Mouse (Mus musculus) gonadal fat pad, adult 2 months (tissue): ENCODE results near the gene 1700122O11Rik. TPM values are rescaled to one million over a fixed set of nuclear protein-coding genes. Genes with fewer than 3 reads are reported as not detected.

Experiments
- DNase-seq: peaks from one replicate; pipeline ENCODE4 v3.0.0-alpha.2; 2012; ENCODE audit warnings: low read depth
- polyA plus RNA-seq: library from polyadenylated mRNA; depleted of rRNA; stranded (reverse); fragments of >200 nt; gene quantifications from 2 replicates; pipeline ENCODE4 v1.2.3, GENCODE M21; 2012; rRNA removed

The 1700122O11Rik gene
- not detected in 2 replicates for polyA plus RNA-seq

DNA sequence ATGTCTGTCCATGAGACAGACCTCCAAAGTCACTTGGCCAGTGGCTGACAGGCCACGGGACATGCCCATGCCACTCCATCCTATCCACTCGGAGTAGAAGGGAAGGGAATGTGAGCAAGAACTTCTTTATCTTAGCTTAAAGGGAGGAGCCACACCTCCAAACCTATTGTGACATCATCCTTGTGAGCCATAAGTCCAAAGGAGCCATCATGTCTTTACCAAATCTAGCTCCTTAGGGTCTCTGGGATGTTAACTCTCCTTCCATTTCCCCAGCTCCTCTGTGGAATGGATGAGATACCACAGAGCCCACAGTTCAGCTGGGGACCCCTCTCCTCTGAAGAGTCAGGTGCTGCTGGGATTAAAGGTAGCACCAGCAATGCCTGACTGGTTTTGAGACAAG lies at the start of gene 1700122O11Rik:
Gene 1700122O11Rik, minus strand, starts transcription at position 101 of the 400 bp plus-strand sequence.
- DNase-seq: no peak

DNA sequence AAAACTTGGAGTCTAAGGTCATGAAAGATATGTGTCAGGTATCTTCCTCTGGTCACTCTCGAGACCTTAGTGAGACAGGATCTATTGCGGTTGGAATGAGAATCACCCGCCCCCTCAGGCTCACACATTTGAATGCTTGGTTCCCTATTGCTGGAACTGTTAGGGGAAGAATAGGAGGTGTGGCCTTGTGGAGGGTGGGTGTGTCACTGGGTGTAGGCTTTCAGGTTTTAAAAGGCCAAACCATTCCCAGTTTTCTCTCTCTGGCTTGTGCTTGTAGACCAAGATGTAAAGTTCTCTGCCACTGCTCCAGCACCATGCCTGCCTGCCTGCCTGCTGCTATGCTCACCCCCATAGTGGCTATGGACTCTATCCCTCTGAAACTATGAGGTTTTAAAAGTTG lies 42.5 kb upstream of the 1700122O11Rik start:
- DNase-seq: no peak

DNA sequence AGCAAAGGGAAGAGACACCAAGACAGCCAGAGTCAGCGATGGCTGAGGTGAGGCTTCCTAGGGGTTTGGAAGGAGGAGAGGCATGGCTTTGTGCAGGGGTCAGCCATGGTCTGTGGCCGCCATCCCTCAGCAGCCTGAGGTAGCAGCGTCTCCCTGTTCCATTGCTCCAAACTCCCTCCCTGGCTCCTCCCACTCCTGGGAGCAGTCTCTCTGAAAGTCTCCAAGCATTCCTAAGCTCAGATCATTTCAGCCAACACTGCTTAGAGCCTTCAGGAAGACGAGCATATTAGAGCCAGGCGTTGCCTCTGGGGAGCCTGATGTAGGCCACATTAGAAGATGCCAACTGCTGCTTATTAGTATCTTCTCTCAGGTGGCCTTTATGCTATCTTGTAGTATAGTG lies 29.6 kb upstream of the 1700122O11Rik start:
- DNase-seq: no peak

DNA sequence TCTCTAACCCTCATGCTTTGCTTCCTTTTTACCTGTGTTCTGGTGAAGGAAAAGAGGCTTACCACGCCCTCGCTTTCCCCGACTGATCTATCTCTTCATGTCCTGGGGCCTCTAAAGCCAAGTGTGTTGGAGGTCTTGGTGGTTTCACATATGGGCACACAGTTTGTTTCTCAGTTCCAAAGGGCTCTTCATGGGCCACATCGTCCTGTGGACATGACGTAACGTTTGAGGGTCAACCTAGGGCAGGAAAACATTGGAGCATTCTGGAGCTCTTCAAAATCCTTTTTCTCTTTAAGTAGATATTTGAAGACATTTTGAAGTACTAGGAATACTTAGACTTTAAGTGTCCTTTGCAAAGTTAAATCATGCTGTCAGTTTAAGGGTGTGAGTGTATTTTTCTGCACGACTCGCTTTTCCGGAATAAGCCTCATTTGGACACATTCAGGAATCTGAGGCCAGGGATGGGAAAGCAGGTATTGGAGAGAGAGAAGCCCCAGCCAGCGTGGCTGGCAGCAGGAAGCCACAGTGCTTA lies 29.1 kb upstream of the 1700122O11Rik start:
- no peak for DNase-seq

DNA sequence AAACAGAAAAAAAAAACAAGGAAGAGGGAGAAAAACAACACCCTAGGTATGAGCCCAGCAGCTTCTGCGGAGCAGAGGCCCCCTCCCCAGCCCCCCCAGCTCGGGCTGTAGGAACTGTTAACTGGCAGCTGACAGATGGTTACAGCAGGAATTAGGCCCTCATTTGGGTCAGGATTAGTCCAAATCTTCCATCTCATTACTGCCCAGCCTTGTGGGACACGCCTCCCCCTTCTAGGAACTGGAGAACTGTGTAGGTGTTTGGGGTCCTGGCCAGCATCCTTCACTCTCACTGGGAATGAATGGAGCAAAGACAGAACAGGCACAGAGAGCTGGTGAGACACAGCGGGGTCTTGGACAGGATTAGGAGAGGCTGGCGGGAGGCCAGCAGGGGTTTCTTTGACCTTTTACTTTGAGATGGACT lies 27.0 kb upstream of the 1700122O11Rik start:
- no peak for DNase-seq

DNA sequence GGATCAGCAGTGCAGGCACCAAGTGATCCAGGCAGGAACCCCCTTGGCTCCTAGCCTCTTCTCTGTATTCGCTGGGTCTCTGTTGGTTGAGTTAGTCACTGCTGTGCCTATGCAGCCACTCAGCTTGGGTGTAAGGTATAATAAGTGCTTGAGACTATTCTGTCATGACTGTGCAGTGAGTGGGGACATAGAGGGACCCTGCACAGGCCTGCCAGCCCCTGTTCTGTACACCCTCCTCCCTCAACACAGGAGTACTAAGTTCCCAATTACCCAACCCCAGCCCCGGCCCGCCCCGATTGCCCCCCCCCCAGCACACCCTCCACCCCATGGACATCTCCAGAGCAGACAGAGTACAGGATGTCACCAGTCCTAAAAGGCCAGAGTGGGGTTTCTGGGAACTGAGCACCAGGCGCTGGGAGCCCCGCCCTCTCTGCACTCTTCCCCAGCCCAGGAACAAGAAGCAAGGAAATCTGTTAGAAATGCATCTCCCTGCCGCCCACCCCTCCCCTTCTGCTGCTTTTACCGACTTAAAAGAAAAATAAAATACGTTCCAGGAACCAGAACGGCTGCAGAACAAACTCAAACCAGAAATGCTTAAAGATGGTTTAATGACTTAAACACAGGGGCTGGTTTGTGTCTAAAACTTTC lies 26.2 kb upstream of the 1700122O11Rik start:
- no peak for DNase-seq

DNA sequence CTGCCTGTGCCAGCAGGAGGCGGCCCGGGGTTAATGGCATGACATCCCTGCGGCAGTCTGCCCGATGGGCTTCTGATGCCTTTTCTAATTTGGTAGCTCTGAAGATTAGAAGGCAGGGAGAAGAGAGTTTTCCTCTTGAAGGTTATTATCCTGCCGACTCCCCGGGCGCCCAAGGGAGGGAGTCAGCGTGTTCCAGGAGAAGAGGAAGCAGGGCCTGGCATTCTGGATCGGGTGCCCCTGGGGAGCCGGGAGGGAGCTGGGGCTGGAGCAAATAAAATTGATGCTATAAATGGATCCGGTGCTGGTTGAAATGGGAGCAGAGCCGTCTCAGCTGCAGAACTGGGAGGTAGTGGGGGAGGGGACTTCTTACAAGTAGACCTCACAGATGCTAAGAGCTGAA lies 19.3 kb upstream of the 1700122O11Rik start:
- DNase-seq: no peak

DNA sequence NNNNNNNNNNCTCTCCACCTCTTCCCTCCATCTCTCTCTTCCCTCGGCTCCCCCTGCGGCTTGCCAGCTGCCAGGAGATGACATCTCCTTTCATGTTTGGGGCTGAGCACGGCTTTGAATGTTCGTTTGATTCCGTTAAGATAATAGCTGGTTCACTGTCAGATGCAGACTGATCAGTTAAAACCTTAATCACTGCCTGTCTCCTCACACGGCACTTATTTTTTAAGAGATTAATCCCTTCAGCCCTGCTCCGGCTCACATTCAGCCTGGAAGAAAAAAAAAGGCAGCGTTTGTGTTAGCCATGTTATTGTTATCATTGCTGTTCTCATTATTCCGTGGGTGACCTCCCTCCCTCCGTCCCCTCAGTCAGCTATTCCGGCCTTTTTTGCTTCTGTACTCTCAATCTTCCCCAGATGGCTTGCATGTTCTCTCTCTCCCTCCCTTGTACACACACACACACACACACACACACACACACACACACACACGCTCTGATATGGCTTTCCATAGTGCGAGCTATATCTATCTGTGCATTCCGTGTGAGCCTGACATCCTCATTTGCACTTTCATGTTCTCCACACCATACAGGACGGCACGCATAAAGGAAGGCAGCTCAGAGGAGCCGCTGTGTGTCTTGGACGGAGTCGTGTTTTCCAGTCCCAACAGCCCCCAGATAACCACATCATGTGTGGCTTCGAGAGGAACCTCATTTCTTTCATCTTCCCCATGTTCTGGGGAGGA lies 17.2 kb upstream of the 1700122O11Rik start:
- no peak for DNase-seq

DNA sequence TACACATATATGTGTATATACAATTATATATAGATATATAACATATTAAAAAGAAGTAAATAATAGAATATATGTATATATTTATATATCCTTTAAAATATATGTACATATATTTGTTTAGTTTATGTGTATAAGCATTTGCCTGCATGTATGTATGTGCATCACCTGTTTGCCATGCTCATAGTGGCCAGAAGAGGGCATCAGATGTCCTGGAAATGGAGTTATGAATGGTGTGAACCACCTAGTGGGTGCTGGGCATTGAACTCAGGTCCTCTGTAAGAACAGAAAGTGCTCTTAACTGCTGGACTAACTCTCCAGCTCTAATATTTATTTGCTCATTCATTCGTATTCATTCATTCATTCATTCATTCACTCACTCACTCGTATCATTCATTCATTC lies 15.6 kb upstream of the 1700122O11Rik start:
- DNase-seq: no peak

DNA sequence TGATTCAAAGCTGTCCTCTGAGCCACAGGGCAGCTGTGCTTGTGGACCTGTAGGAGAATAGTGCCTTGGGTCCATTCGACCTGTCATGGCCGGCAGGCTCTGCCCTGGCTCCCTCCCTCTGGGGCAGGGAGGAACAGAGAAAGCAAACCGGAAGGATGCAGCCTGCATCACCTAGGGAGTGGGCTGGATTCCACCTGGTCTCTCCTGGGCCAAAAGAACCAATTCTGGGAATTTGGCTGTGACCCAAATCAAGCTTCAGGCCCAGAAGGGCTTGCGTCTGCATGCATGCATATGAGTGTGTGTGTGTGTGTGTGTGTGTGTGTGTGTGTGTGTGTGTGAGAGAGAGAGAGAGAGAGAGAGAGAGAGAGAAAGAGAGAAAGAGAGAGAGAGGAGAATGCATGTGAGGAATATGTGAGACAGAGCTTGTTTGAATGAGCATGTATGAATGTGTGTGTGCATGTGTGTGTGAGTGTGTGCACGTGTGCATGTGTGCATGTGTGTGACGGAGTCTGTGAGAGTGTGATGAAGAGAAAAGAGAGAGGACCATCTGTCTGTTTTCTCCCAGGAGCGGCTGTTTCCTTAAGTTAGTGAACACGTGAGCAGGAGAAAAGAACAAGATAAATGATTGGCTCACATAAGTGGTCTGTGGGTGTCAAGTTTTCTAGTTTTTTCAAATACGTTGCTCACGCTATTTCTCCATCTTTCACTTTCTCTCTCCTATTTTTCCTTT lies 14.4 kb upstream of the 1700122O11Rik start:
- DNase-seq: no peak

DNA sequence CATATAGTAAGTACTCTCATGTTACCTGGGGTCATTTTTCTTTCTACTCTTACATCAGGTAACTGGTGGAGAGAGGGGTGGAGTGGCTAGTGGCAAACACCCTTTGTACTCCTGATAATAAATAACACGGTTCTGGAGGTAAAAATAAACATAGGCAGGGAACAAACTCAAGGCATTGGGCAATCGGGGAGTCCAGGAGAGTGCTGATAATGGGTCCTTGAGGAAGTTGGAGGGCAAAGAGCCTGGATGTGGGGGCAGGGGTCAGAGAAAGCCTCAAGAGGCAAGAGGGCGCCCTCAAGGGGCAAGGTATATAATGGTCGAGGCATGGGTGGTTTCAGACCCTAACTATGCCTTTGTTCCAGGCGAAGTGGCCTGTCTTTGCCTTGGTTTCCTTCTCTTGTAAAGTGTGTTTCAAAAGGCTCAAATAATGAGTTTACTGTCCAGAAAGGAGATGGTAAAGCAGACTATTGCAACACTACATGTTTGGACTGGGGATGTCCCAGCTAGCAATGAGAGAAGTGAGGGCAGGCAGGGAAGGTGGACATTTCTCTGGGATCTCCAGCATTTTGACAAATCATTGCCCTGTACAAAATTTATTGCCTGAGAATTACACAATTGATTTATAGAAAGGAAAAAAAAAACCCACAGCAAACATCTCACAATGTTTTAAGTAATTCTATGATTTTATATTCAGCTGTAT lies 13.7 kb upstream of the 1700122O11Rik start:
- no peak for DNase-seq

DNA sequence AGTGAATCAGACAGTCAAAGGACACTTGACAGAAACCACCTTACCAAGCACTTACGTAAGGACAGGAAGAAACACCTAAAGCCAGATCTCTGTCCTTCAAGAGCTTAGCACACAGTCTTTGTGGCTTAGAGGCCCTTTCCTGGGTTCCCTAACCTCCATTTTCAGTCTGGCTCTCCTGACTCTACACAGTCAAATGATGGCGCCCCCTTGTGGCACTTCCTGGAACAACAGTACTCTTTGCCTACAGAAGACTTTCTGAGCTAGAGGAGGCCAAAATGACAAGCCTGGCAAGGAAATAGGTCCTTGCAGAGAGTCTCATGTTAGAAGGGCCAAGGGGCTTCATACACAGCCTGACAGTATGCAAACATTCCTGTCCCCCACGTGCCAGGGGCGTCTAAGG lies 7.5 kb upstream of the 1700122O11Rik start:
- no peak for DNase-seq

DNA sequence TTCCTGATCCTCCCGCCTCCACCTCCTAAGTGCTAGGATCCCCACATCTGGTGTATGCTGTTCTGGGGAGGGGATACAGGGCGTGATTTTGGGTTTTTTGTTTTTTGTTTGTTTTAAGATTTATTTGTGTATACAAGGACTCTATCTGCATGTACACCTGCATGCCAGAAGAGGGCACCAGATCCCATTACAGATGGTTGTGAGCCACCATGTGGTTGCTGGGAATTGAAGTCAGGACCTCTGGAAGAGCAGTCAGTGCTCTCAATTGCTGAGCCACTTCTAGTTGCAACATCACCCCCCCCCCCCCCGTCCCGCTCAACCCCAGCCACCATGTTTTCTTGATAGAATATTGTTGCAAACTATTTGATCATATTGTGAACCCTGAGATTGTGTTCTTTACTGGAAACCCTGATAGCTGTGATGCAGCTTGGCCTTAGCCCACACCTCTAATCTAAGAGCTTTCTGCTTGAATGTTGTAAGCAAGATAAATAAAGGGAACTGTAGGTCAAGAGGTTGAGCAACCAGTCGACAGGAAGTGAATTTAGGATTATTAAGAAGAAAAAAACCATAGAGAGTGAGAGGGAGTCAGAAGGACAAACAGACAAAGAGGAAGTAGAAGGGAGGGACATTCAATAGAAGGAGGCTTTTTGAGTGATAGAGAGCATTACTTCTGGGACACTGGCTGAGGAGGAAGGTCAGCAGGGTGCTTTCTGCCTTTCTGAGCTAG lies 5.2 kb upstream of the 1700122O11Rik start:
- DNase-seq: no peak

DNA sequence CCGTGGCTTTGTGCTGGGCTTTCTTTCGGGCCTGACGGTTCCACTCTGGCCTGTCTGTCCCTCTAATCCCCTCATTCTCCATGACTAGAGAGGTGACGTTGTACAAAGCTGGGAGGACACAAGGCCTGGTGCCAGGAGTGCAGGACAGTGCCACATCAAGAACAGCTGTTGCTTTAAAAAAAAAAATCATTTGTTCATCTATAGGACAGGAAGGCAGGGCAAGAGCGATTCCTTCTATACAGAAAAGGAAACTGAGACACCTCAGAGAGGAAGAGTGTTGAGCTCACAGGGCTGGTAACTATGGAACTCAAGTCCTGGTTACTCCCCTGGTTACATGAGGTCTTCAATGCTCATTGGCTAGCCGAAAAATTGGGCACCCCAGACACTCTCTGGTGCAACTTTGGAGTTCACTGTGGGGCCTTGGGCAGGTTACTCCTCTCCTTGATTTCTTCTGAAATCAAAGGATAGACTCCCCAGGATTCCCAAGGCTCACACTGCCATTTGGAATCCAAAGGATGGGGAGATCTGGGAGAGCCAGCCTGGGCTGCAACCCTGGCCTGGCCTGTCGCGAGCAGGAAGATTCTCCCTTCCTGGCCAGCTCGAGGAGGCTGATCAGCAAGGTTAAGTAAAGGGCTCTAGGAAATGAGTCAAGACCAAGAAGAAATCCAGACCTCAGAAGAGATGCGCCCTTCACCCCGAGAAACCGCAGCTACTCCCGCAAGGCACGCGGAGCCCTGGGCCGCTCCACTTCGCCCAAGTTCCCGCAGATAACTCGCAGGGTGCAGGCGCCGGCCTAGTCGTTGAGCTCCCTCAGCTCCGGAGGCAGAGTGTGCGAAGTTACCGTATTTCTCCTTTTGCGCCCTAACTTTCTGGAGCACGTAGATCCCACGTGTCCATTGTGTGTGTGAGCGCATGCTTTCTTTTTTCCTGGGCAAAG lies 3.5 kb upstream of the 1700122O11Rik start:
- peak; percentile 54 for DNase-seq

DNA sequence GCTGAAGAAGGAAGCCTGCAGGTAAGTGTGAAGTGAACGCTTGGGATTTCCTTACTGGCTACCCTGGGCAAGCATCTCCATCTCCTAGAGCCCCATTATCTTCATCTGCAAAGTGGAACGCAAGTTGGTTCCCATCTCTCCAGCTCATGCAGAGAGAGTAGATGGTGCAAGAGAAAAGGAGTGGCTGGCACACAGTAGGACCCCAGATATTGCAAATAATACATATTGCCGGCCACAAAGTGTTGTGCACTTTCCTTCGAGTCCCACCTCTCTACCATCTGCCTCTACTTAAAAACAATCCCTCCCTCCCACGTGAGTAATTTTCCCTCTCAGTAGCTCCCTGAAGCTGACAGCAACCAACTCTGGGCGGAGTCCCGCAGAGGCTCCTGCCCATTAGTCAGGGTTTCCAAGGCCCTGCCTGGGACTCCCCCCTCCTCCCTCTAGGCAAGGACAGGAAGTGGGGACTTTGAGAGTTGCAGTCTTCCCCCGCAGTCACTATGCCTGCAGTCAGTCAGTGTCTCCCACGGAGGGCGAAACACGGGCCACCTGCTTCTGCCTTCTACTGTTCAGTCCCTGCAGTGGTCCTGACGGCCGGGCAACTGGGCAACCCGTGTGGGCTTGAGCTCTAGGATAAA lies 1.3 kb upstream of the 1700122O11Rik start:
- DNase-seq: peak; percentile 37

DNA sequence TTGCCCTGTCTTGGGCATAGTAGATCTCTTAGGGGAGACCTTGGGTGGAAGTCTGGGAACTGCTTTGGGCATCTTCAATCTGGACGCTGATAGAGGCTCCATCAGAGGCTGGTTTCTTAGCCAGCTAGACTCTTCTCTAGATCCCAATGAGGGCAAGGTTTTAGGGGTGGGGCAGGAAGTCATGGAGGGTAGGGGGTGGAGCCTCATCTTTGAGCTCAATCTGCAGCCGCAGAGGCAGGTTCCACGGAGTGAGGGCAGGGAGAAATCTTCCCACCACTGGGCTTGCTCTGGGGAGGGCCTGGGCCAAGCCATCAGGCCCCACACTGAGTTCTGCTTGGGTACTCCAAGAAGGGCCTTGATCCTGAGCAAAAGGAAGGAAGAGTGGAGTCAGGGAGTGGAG lies 1.2 kb downstream of the 1700122O11Rik start:
- no peak for DNase-seq

DNA sequence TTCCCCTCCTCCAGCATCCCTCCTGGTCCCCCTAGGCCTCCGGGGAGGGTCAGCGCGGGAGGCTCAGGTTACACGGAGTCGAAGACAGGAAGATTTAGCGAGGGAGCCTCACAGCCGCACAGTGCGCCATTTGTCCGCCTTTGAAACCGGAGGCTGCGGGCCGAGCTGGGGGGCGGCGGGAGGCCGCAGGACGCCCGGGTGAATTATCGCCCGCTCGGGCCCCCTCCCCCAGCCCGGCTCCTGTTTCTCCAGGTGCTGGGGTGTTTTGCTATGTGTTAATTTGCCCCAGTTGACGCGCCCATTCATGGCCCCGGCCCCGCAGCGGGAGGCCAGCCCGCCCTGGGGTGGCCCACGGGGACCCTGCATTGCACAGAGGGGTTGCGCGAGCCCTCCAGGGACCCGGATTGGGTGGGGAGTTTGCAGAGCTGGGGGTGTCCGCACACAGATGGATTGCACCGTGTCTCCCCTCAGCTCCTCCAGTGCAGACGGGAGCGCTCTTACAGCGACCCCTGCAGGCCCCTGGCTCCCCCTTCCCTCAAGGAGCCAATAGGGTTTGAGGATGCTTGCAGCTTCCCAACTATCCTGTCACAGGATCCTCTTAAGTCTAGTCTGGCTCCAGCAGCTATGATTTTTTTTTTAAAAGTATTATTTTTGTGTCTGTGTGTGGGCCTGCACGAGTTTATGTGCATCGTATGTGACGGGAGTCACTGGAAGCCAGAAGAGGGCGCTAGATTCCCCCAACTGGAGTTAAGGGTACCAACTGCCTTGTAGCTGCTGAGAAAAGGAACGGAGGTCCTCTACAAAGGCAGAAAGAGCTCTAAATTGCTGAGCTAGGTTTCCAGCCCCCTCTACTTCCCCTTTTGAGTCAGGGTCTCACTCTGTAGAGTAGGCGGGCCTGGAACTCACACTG lies 6.3 kb downstream of the 1700122O11Rik start:
- no peak for DNase-seq

DNA sequence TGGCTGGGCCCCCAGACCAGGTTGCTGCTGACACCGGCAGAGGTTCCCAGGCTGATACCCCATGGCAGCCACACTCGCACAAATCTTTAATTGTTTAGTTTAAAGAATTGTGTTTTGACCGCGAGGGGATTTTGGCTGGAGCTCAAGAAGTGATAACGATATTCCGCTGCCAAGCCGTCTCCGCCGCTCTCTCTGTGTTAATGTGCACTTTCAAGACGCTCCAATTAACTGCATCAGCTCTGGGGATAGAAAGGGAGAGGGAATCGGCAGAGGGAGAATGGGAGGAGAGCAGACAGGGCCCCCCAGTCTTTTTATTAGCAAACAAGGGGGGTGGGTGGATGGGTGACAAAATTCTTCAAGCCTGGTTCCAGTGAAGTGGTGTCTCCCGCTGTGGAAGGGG lies 8.9 kb downstream of the 1700122O11Rik start:
- DNase-seq: no peak

DNA sequence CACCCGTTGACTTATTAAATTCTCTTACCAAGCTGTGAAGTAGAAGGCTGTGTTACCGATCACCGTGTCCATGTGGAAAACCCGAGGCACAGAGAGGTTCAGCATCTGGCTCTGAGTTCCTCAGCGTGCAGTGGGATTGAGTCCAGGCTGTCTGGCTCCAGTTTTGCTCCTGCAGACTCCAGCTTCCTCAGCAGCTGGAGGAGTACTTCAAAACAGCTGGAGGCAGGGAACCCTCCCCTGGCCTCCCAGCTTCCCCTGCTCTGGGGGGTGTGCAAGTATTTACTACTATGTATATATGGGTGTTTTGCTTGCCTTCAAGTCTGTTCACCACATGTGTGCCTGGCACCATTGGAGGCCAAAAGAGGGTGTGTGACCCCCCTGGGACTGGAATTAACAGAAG lies 9.8 kb downstream of the 1700122O11Rik start:
- no peak for DNase-seq
